Mouse (Mus musculus): ENCODE data around the gene Gm44805.

DNA sequence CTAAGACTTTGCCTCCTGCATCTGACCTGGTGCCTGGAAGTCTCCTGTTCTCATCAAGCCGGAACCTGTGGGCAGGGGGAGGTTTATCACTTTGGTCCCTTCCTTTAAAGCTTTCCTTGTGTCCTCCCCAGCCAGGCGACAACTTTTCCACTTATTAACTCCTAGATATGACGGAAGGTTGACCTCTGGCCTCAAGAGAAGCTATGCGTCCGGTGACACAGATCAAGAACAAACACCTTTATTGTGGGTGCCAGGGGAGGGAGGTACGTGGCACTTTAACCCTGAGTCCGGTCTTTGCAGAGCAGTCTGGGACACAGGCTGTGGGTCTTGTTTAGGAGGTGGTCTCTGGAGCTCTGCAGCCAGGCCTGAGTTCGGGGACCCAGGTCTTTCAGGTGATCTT is 3.4 kb downstream of the Gm44805 start, which contains the start of gene Apoc2:
- TF ChIP-seq CTCF (IDR thresholded peaks at IDR 0.05; ENCODE audit: borderline replicate concordance, insufficient read depth, low read length) (no peak), POLR2A (IDR thresholded peaks at IDR 0.05; ENCODE audit: low read depth, low read length) (no peak)

Measured in embryonic fibroblast, embryonic 13.5 days (primary cell).